Mouse (Mus musculus) gastrocnemius, postnatal 10 days (tissue): ENCODE results near the gene Dtd1. TPM values are rescaled to one million over a fixed set of nuclear protein-coding genes. Genes with fewer than 3 reads are reported as not detected.

ENCODE experiments used
- DNase-seq: peaks from one replicate; pipeline ENCODE4 v3.0.0; 2021; ENCODE audit warnings: mixed read lengths
- total RNA-seq, 2 experiments: library from RNA; stranded (reverse); gene quantifications; 2 replicates each; pipeline ENCODE4 v1.2.3; 2021

Gene Dtd1
- total RNA-seq, 2 experiments from 2014 or later, result 14.2 to 15.8 TPM

DNA sequence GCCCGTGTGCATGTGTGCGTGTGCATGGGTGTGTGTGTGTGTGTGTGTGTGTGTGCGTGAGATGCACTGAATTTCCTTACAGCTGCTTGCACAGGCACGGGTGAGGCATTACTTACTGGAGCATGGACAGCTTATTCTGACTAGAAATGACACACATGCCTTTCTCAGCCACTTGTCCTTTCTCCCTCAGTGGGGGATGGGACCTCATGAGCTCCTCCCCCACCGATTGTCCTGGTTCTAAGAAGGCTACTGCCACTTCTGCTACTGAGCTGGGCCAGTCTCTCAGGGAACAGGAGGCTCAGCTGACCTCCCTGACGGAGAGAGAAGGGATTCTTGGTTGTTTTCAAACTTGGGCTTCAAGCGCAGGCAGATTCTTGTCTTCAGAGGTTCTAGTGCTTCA is 40.4 kb downstream of the Dtd1 start:
- no peak for DNase-seq

GRCm38 (mm10) chr2:144641991-144642390 is 42.3 kb downstream of the Dtd1 start:
- no peak for DNase-seq

DNA sequence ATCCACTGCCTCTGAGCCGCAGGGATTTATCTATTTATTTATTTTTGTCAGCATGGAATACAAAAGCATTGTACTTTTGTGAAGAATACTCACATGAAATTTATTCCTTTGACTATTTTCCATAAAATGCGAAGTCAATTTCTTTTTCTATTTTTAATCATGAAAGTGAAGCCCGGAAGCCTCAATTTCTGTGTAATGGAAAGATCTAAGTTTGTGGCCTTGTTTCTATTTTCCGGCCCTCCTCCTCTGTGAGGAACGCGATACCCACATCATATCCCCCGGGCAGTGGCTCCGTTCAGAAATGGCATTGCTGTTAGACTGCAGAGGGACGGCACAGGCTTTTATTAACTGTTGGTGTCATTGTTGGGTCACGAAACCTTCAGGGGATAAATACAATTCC is 46.7 kb downstream of the Dtd1 start:
- no peak for DNase-seq

- no peak for DNase-seq
Measured at GRCm38 (mm10) chr2:144647151-144647550, 47.5 kb downstream of the Dtd1 start.

DNA sequence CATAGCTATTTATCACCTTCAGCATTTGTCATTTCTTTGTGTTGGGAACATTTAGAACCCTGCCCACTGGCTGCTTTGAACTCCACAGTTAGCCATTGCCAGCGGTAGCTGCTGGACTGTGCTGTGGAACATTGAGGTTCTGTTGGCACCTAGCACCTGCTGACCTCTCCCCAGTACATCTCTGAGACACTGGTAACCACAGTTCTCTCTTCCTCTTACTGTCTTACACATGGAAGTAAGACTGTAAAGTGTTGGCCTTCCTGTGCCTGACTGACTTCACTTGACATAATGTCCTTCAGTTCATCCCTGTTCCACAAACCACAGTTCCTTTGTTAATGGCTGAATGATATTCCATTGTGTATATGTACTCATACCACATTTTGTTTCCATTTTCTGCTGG is 50.3 kb downstream of the Dtd1 start:
- no peak for DNase-seq

- DNase-seq, result no peak
Measured at GRCm38 (mm10) chr2:144652841-144653240, 53.1 kb downstream of the Dtd1 start.

DNA sequence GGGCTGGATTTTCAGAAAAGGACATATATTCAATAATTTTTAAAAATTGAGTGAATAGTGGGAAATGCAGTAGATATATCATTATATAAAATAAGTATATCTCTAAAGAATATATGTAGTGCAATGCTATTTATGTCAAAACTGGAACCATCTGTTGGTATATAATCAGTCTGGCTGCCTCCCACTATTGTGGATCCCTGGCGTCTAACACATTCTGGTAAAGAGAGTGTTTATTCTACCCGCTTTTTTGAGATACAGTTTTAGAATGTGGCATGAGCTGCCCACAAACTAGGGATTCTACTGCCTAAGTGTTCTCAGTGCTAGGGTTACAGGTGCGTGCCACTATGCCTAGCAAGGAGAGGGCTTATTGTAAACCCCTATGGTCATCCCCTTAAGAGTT is 55.6 kb downstream of the Dtd1 start:
- DNase-seq, result no peak

- no peak for DNase-seq
Measured at GRCm38 (mm10) chr2:144668507-144668906, 68.8 kb downstream of the Dtd1 start.

DNA sequence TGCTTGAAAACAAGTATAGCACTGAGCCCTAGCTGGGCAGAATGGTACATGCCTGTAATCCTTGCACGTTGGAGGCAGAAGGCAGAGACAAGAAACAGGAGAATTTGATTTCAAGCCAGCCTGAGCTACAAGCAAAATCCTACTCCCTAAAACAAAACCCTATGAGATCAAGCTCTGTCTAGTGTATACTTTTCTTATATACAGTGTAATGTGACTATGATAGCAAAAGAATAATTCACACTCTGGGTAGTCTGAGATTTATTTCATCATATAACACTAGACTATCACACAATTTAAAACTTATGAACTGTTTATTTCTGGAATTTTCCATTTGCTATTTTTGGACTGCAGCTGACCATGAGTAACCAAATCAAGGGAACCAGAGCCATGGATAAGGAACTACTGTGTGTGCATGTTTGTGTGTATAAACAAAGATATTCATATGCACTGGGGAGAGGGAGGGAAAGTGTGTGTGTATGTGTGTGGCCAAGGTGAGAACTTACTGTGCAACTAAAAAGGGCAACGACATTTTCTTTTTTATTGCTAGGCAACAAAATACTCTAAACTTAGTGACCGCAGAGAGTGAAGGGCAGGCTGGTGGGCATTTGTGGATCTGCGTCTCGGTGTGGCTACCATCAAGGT is 70.7 kb downstream of the Dtd1 start:
- no peak for DNase-seq

GRCm38 (mm10) chr2:144672397-144672796 is 72.7 kb downstream of the Dtd1 start:
- DNase-seq, result no peak

DNA sequence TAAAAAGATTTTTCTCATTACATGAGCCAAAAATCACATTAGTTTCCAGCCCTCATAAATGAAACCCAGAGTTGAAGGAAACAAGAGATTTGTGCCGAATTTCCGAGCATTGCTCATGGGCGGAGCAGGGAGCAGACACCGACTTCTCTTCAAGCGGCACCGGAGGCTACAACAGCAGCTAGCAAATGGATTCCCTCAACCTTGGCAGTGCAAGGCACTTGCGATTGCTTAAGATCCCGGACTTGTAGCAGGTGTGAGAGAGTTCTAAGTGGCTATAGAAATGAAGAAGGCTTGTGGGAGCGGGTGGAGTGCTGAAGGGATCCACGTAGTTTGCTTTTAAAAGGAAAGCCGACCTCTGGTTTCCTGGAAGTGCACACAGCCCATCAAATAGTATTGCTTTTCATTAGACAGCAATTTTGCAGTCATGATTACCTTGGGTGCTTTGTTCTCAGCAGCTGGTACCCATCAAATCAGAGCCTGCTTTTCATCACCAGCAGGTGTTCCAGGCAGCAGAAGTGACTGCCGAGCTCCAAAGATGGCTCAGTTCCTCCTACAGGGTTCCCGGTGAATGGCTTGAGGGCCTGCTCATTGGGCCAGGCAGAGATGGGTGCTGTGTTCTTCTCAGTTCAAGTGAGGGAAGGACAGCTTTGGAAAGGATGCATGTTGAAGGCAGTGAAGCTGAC is 77.0 kb downstream of the Dtd1 start:
- DNase-seq, result no peak

GRCm38 (mm10) chr2:144677229-144677571 is 77.5 kb downstream of the Dtd1 start:
- DNase-seq, result no peak

- no peak for DNase-seq
Measured at GRCm38 (mm10) chr2:144678779-144679178, 79.1 kb downstream of the Dtd1 start.

GRCm38 (mm10) chr2:144679394-144679793 is 79.7 kb downstream of the Dtd1 start:
- no peak for DNase-seq

- DNase-seq, result no peak
Measured at GRCm38 (mm10) chr2:144692219-144692732, 92.6 kb downstream of the Dtd1 start.

DNA sequence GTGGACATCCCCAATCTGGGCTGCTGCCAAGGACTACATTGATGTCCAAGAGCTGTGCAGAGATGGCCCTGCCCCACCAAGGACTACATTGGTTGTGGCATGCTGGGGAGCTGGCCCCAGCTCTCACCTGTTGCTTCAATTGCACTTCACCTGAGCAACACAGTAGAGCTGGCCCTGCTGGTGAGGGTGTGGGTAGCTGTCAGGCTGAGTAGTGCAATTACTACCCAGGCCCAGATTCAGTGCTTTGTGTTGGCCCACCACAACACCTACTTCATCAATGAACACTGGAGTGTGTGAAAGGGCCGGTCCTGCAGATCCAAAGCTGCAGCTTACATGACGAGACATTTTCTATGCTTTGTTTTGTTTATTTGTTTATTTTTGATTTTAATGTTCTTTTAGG is 93.1 kb downstream of the Dtd1 start:
- no peak for DNase-seq

DNA sequence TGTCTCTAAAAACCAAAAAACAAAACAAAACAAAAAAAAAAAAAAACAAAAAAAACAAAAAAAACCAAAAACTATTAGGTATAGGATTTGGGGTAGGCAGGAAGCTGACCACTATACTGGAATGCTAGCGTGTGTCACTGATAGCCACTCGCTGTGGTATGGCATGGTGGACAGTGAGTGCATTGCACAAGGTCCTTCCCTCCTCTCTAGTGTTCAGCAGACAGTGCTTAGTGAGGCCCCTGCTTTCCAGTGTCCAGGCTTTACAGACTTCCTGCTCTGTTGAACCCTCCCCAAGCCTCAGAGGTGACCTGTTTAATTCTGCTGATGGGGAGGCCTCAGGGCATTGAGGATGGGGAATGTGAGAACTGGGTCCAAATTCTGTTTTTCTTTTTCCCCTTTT is 95.2 kb downstream of the Dtd1 start:
- DNase-seq, result no peak

DNA sequence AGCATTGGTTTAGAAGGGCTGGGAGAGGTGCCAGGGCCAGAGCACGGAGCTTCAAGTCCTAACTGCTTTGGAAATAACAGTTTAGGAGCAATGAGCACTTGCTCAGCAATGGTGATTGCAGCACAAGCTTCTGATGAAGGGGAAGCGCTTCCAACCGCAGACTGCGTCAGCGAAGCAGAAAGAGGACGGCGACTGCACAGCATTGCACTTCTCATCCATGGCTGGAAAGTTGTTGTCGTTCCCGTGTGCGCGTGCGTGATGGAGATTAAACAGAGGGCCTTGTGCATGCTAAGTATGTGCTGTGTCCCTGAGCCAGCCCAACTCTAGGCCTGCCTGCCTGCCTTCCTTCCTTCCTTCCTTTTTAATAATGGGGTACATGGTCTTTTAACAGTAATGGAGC is 98.3 kb downstream of the Dtd1 start:
- no peak for DNase-seq

GRCm38 (mm10) chr2:144700608-144701007 is 100.9 kb downstream of the Dtd1 start:
- no peak for DNase-seq

- no peak for DNase-seq
Measured at GRCm38 (mm10) chr2:144701415-144702149, 101.9 kb downstream of the Dtd1 start.

DNA sequence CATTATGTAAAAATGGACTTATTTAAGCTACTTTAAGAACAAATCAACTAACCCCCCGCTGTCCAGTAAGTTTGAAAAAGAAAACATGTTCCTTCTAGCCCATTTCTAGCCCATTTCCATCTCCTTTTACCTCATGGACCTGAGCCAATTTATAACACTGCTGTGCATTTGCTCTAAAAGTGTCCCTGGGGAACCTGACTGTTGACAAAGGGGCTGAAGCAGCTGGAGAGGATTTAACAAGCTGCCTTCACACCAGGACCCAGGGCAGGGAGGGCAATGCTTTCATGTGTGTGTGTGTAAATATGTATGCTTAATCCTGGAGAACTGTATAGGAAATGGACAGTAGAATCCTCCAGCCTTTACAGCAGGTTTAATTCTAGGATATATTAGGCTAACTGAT is 109.6 kb downstream of the Dtd1 start:
- DNase-seq, result no peak

GRCm38 (mm10) chr2:144709704-144710103 is 110.0 kb downstream of the Dtd1 start:
- DNase-seq, result no peak

GRCm38 (mm10) chr2:144714596-144714995 is 114.9 kb downstream of the Dtd1 start:
- DNase-seq, result no peak
